Mouse (Mus musculus) heart, embryonic 11.5 days (tissue): Measurements from ENCODE around the gene Cacul1. TPM values are rescaled to one million over a fixed set of nuclear protein-coding genes. Genes with fewer than 3 reads are reported as not detected.

Experiments
- ATAC-seq: fragments of 200-750 bp; cut with Nextera tagmentation; replicated peaks from 2 replicates; pipeline ENCODE4 v1.8.0; 2017; ENCODE audit warnings: moderate library complexity; ENCODE audit not compliant: insufficient number of reproducible peaks, low FRiP score, low TSS enrichment
- H3K27ac ChIP-seq: fragments of 300-500 bp; sonication (generic); 2 replicates; pipeline ENCODE4 v1.5.1; 2014; ENCODE audit warnings: mild to moderate bottlenecking, low read depth, low read length
- H3K27me3 ChIP-seq: fragments of 300-500 bp; sonication (generic); 2 replicates; pipeline ENCODE4 v1.6.1; 2014; ENCODE audit warnings: mild to moderate bottlenecking, low read length, mixed read lengths; ENCODE audit not compliant: control insufficient read depth, insufficient read depth
- H3K36me3 ChIP-seq: fragments of 300-500 bp; sonication (generic); 2 replicates; pipeline ENCODE4 v1.6.1; 2014; ENCODE audit warnings: mild to moderate bottlenecking, low read length, moderate library complexity, mixed read lengths; ENCODE audit not compliant: control insufficient read depth, insufficient read depth
- H3K4me1 ChIP-seq: fragments of 300-500 bp; sonication (generic); 2 replicates; pipeline ENCODE4 v1.6.1; 2014; ENCODE audit warnings: low read length; ENCODE audit not compliant: control insufficient read depth, insufficient read depth
- H3K4me2 ChIP-seq: fragments of 300-500 bp; sonication (generic); 2 replicates; pipeline ENCODE4 v1.6.1; 2014; ENCODE audit warnings: mild to moderate bottlenecking, moderate library complexity
- H3K4me3 ChIP-seq: fragments of 300-500 bp; sonication (generic); 2 replicates; pipeline ENCODE4 v1.5.1; 2014; ENCODE audit warnings: low read depth, low read length
- H3K9ac ChIP-seq: fragments of 300-500 bp; sonication (generic); 2 replicates; pipeline ENCODE4 v1.6.1; 2014; ENCODE audit warnings: mild to moderate bottlenecking, low read depth, low read length, moderate library complexity
- H3K9me3 ChIP-seq: fragments of 300-500 bp; sonication (generic); replicated peaks from 2 replicates; pipeline ENCODE4 v1.6.1; 2016; ENCODE audit warnings: low read length; ENCODE audit not compliant: control insufficient read depth
- WGBS: fragments of 180-500 bp; shearing (Covaris S2); extraction: QIAGEN DNeasy Blood & Tissue Kit; methylation state at CpG from one replicate; pipeline ENCODE4 v1.1.7; 2014; ENCODE audit not compliant: insufficient replicate concordance; 5-methylcytosine and 5-hydroxymethylcytosine counted together
- polyA plus RNA-seq: library from polyadenylated mRNA; unstranded; fragments of >200 nt; fragmentation: Nextera tagmentation; extraction: Ambion mirVana; gene quantifications from 2 replicates; pipeline ENCODE4 v1.2.1, GENCODE M21; 2014

Cacul1 gene
- polyA plus RNA-seq, 1 experiment from 2014 or later, result 22.5 TPM

- Histone ChIP-seq H3K4me2 (no peak overlapping the region), H3K9ac (no peak overlapping the region), H3K9me3 (no peaks in the 10 kb centered on the region), H3K27ac (no peak overlapping the region), H3K36me3 (no peaks in the 10 kb centered on the region; the same call in 1 of the 2 replicates), H3K27me3 (no peaks in the 10 kb centered on the region), H3K4me3 (no peak overlapping the region), H3K4me1 (no peaks in the 10 kb centered on the region)
- 82% methylated on average over 4 of the region's 4 CpGs for WGBS
- ATAC-seq, result no peak
Observed at GRCm38 (mm10) chr19:60554866-60555438, 25.9 kb downstream of the Cacul1 start.

- ATAC-seq, result no peak
- Histone ChIP-seq H3K4me3 (no peak overlapping the region), H3K27ac (no peak overlapping the region), H3K4me1 (no peaks in the 10 kb centered on the region), H3K9ac (no peak overlapping the region), H3K36me3 (no peaks in the 10 kb centered on the region; the same call in 1 of the 2 replicates), H3K4me2 (no peak overlapping the region), H3K9me3 (no peaks in the 10 kb centered on the region), H3K27me3 (no peaks in the 10 kb centered on the region)
Observed at GRCm38 (mm10) chr19:60553501-60553900, 27.3 kb downstream of the Cacul1 start.

- 0 out of 2 replicates have a peak, but pooled peaks cover 3% of the 10 kb centered on the region for H3K36me3 ChIP-seq
- no peaks in the 10 kb centered on the region for H3K4me1 ChIP-seq
- ATAC-seq, result no peak
- H3K4me2 ChIP-seq, result no peak overlapping the region
- no peak overlapping the region for H3K9ac ChIP-seq
- H3K27ac ChIP-seq, result no peak overlapping the region
- H3K4me3 ChIP-seq, result no peak overlapping the region
- no peaks in the 10 kb centered on the region for H3K27me3 ChIP-seq
- 83% methylated on average over 2 of the region's 2 CpGs for WGBS
- H3K9me3 ChIP-seq, result no peaks in the 10 kb centered on the region
Observed at GRCm38 (mm10) chr19:60543302-60543701, 37.5 kb downstream of the Cacul1 start.

GRCm38 (mm10) chr19:60531897-60532296, 48.9 kb downstream of the Cacul1 start:
- no peak overlapping the region for H3K4me2 ChIP-seq
- H3K9ac ChIP-seq, result no peak overlapping the region
- no peak overlapping the region for H3K4me3 ChIP-seq
- no peaks in the 10 kb centered on the region; the same call in none of the 2 replicates for H3K36me3 ChIP-seq
- no peak overlapping the region for H3K27ac ChIP-seq
- 91% methylated on average over 2 of the region's 2 CpGs for WGBS
- no peaks in the 10 kb centered on the region for H3K9me3 ChIP-seq
- no peak for ATAC-seq
- no peaks in the 10 kb centered on the region for H3K4me1 ChIP-seq
- H3K27me3 ChIP-seq, result no peaks in the 10 kb centered on the region

- no peak overlapping the region for H3K27ac ChIP-seq
- H3K4me1 ChIP-seq, result no peaks in the 10 kb centered on the region
- no peak overlapping the region for H3K4me2 ChIP-seq
- no peaks in the 10 kb centered on the region; the same call in 1 of the 2 replicates for H3K36me3 ChIP-seq
- ATAC-seq, result no peak
- H3K27me3 ChIP-seq, result no peaks in the 10 kb centered on the region
- WGBS, result 85% methylated on average over 1 of the region's 1 CpGs
- no peaks in the 10 kb centered on the region for H3K9me3 ChIP-seq
- H3K9ac ChIP-seq, result no peak overlapping the region
- H3K4me3 ChIP-seq, result no peak overlapping the region
Observed at GRCm38 (mm10) chr19:60530171-60530570, 50.7 kb downstream of the Cacul1 start.

- H3K27ac ChIP-seq, result no peak overlapping the region
- no peaks in the 10 kb centered on the region for H3K27me3 ChIP-seq
- no peaks in the 10 kb centered on the region; the same call in 1 of the 2 replicates for H3K36me3 ChIP-seq
- H3K4me3 ChIP-seq, result no peak overlapping the region
- no peak for ATAC-seq
- WGBS, result 91% methylated on average over 1 of the region's 1 CpGs
- H3K4me2 ChIP-seq, result no peak overlapping the region
- H3K9ac ChIP-seq, result no peak overlapping the region
- H3K9me3 ChIP-seq, result no peaks in the 10 kb centered on the region
- H3K4me1 ChIP-seq, result no peaks in the 10 kb centered on the region
Observed at GRCm38 (mm10) chr19:60529302-60529701, 51.5 kb downstream of the Cacul1 start.

GRCm38 (mm10) chr19:60528602-60529001, 52.2 kb downstream of the Cacul1 start:
- Histone ChIP-seq H3K27me3 (no peaks in the 10 kb centered on the region), H3K4me1 (no peaks in the 10 kb centered on the region), H3K4me3 (no peak overlapping the region), H3K36me3 (no peaks in the 10 kb centered on the region; the same call in 1 of the 2 replicates), H3K27ac (no peak overlapping the region), H3K9ac (no peak overlapping the region), H3K4me2 (no peak overlapping the region), H3K9me3 (no peaks in the 10 kb centered on the region)
- ATAC-seq, result no peak
- 83% methylated on average over 3 of the region's 3 CpGs for WGBS

GRCm38 (mm10) chr19:60526876-60527275, 53.9 kb downstream of the Cacul1 start:
- Histone ChIP-seq H3K27me3 (no peaks in the 10 kb centered on the region), H3K4me2 (no peak overlapping the region), H3K27ac (no peak overlapping the region), H3K36me3 (no peaks in the 10 kb centered on the region; the same call in 1 of the 2 replicates), H3K4me1 (no peaks in the 10 kb centered on the region), H3K9ac (no peak overlapping the region), H3K9me3 (no peaks in the 10 kb centered on the region), H3K4me3 (no peak overlapping the region)
- WGBS, result 90% methylated on average over 4 of the region's 4 CpGs
- no peak for ATAC-seq

- H3K36me3 ChIP-seq, result no peaks in the 10 kb centered on the region; the same call in 1 of the 2 replicates
- no peaks in the 10 kb centered on the region for H3K9me3 ChIP-seq
- ATAC-seq, result no peak
Observed at GRCm38 (mm10) chr19:60525086-60525485, 55.7 kb downstream of the Cacul1 start.

More at GRCm38 (mm10) chr19:60525086-60525485, 55.7 kb downstream of the Cacul1 start:
- Histone ChIP-seq H3K4me3 (no peak overlapping the region), H3K4me2 (no peak overlapping the region), H3K9ac (no peak overlapping the region), H3K27ac (no peak overlapping the region), H3K4me1 (no peaks in the 10 kb centered on the region), H3K27me3 (no peaks in the 10 kb centered on the region)
- WGBS, result 69% methylated on average over 1 of the region's 1 CpGs
